8 mouse cellular contexts compared by ENCODE assay signal in genomic region chr11:9135589-9136246, GRCm38 (mm10). TPM values are rescaled to one million over a fixed set of nuclear protein-coding genes. Genes with fewer than 3 reads are reported as not detected.
A peak's percentile ranks its signal among the peaks of the same experiment; 100 is the strongest.
DNase-seq lines count a peak whose midpoint lies in the region; TF ChIP-seq lines count a peak whose summit lies in the region.

No protein-coding gene starts in this region.

- TF ChIP-seq CTCF in layer of hippocampus, adult 2 months (conservative IDR thresholded peaks at IDR 0.05), result peak; percentile 66

- no peak overlapping the region for H3K27ac ChIP-seq in layer of hippocampus, adult 2 months

- DNase-seq in layer of hippocampus, adult 2 months (ENCODE audit: low spot score in 2 of 2), result no peak
- DNase-seq in layer of hippocampus, postnatal 25 days (ENCODE audit: extremely low spot score in 1 of 2, low spot score in 1 of 2), result no peak
- peak; percentile 37 for DNase-seq in embryo, embryonic 11 days
- DNase-seq in kidney, postnatal 4 days, result peak; percentile 30 to 42
- peak; percentile 25 for DNase-seq in retina, embryonic 14.5 days (ENCODE audit: low spot score)
- DNase-seq in thymus, postnatal 0 days (ENCODE audit: low spot score), result no peak
- no peak for DNase-seq in frontal cortex, postnatal 36 days (ENCODE audit: low spot score in 2 of 2)
- no peak for DNase-seq in layer of hippocampus, postnatal 36 days

- H3K4me3 ChIP-seq in layer of hippocampus, adult 2 months, result no peak overlapping the region

RNA-seq across cellular contexts. Expression of gene Upp1, which starts 17.8 kb away (rescaled TPM):
- total RNA-seq in layer of hippocampus, adult 2 months (2021), result 1 to 10 TPM; 4.7 to 5.4 TPM
- total RNA-seq in layer of hippocampus, postnatal 25 days (2021), result 1 to 10 TPM; 2.5 to 4.6 TPM
- 5.0 and 5.7 TPM in 2 replicates for polyA plus RNA-seq in thymus, postnatal 0 days (2015; fragmentation: Nextera tagmentation; extraction: Ambion mirVana)
- 1 to 10 TPM; 1.8 to 2.9 TPM for total RNA-seq in layer of hippocampus, postnatal 36 days (2021)

RNA-seq across cellular contexts. Expression of gene Abca13, which starts 56.0 kb away (rescaled TPM):
- under 1 TPM; 0.02 to 0.03 TPM for total RNA-seq in layer of hippocampus, adult 2 months (2021)
- total RNA-seq in layer of hippocampus, postnatal 25 days (2021), result under 1 TPM; 0.02 TPM
- polyA plus RNA-seq in thymus, postnatal 0 days (2015; fragmentation: Nextera tagmentation; extraction: Ambion mirVana), result 0.05 TPM in 2 replicates
- under 1 TPM in 1 of 2 experiments, not detected in 1; 0.02 TPM for total RNA-seq in layer of hippocampus, postnatal 36 days (2021)

Comparison
In these comparisons a context has a peak if more than half of its experiments do, and no peak if none do; other contexts are left out.
1. DNase-seq: peak in embryo, embryonic 11 days (single experiment), kidney, postnatal 4 days (2 of 2) and retina, embryonic 14.5 days (single experiment); none in layer of hippocampus, adult 2 months (0 of 2), layer of hippocampus, postnatal 25 days (0 of 2), thymus, postnatal 0 days (single experiment), frontal cortex, postnatal 36 days (0 of 2) and layer of hippocampus, postnatal 36 days (0 of 2).